Mouse (Mus musculus): ENCODE data around the gene Tagln.
A peak's percentile ranks its signal among the peaks of the same experiment; 100 is the strongest.

- TF ChIP-seq EP300 (optimal IDR thresholded peaks at IDR 0.05) (no peak), CTCF (IDR thresholded peaks at IDR 0.05; ENCODE audit: low read depth) (peak; percentile 57)
Measured at GRCm38 (mm10) chr9:45983676-45984408, 48.0 kb upstream of the Tagln start.

All from stomach, postnatal 0 days (tissue).